In genomic region chr8:121377680-121378079, GRCm38 (mm10) we compare ENCODE assay signal across 9 mouse cellular contexts.
DNase-seq lines count a peak whose midpoint lies in the region; ATAC-seq and TF ChIP-seq lines count a peak whose summit lies in the region.
"Had no signal": no experiment of that assay in that cellular context is flagged by ENCODE, and none has a peak within 500 bp of the region (broad histone marks: within the 10 kb centered on the region; RNA-seq: fewer than 3 reads in every experiment).

No protein-coding gene starts in this region.

- 8% methylated on average over 10 of the region's 10 CpGs for WGBS in forebrain, embryonic 10.5 days
- WGBS in forebrain, embryonic 15.5 days, result 15% methylated on average over 10 of the region's 10 CpGs
- 17% methylated on average over 10 of the region's 10 CpGs for WGBS in midbrain, embryonic 11.5 days
- WGBS in midbrain, postnatal 0 days, result 20% methylated on average over 10 of the region's 10 CpGs
- WGBS in stomach, embryonic 16.5 days, result 10% methylated on average over 10 of the region's 10 CpGs

- peak overlapping the region; percentile 18; the same call in 1 of the 2 replicates for H3K4me3 ChIP-seq in forebrain, embryonic 10.5 days
- no peak overlapping the region for H3K4me3 ChIP-seq in forebrain, embryonic 15.5 days
- H3K4me3 ChIP-seq in midbrain, embryonic 11.5 days (ENCODE audit: low read depth, low read length), result no peak overlapping the region
- no peak overlapping the region for H3K4me3 ChIP-seq in midbrain, postnatal 0 days (ENCODE audit: low read depth, low read length)
- H3K4me3 ChIP-seq in stomach, embryonic 16.5 days (replicated peaks; ENCODE audit: low read length), result no peak overlapping the region
- H3K4me3 ChIP-seq: heart, adult 2 months had no signal

- no peaks in the 10 kb centered on the region for H3K9me3 ChIP-seq in forebrain, embryonic 10.5 days
- no peaks in the 10 kb centered on the region for H3K9me3 ChIP-seq in forebrain, embryonic 15.5 days
- no peaks in the 10 kb centered on the region for H3K9me3 ChIP-seq in midbrain, embryonic 11.5 days (ENCODE audit: control insufficient read depth, low read length)
- H3K9me3 ChIP-seq in midbrain, postnatal 0 days (ENCODE audit: low read length), result no peaks in the 10 kb centered on the region
- no peaks in the 10 kb centered on the region for H3K9me3 ChIP-seq in stomach, embryonic 16.5 days (replicated peaks; ENCODE audit: control insufficient read depth, low read length)

- no peak overlapping the region for H3K4me2 ChIP-seq in forebrain, embryonic 15.5 days (replicated peaks)
- H3K4me2 ChIP-seq in midbrain, embryonic 11.5 days, result no peak overlapping the region
- H3K4me2 ChIP-seq in midbrain, postnatal 0 days (ENCODE audit: low read depth, low read length, poor library complexity, severe bottlenecking), result no peak overlapping the region
- no peak overlapping the region for H3K4me2 ChIP-seq in stomach, embryonic 16.5 days (ENCODE audit: low read depth, low read length)

- peaks cover 85% of the 10 kb centered on the region for H3K27me3 ChIP-seq in forebrain, embryonic 10.5 days (ENCODE audit: poor library complexity, severe bottlenecking)
- no peaks in the 10 kb centered on the region for H3K27me3 ChIP-seq in forebrain, embryonic 15.5 days
- no peaks in the 10 kb centered on the region for H3K27me3 ChIP-seq in midbrain, embryonic 11.5 days (ENCODE audit: control insufficient read depth, insufficient read depth, low read length)
- H3K27me3 ChIP-seq in midbrain, postnatal 0 days (ENCODE audit: insufficient read depth, low read length), result no peaks in the 10 kb centered on the region
- no peaks in the 10 kb centered on the region for H3K27me3 ChIP-seq in stomach, embryonic 16.5 days (ENCODE audit: control insufficient read depth, insufficient read depth, low read length)

- no peak for TF ChIP-seq CTCF in midbrain, postnatal 0 days (IDR thresholded peaks at IDR 0.05)

- H3K36me3 ChIP-seq in forebrain, embryonic 10.5 days (replicated peaks), result no peaks in the 10 kb centered on the region
- no peaks in the 10 kb centered on the region for H3K36me3 ChIP-seq in forebrain, embryonic 15.5 days
- no peaks in the 10 kb centered on the region for H3K36me3 ChIP-seq in midbrain, embryonic 11.5 days (ENCODE audit: control insufficient read depth, insufficient read depth, low read length)
- H3K36me3 ChIP-seq in midbrain, postnatal 0 days (ENCODE audit: insufficient read depth, low read length), result no peaks in the 10 kb centered on the region
- H3K36me3 ChIP-seq in stomach, embryonic 16.5 days (ENCODE audit: control insufficient read depth, insufficient read depth, low read length), result no peaks in the 10 kb centered on the region

- no peak for ATAC-seq in forebrain, embryonic 15.5 days (replicated peaks)
- no peak for ATAC-seq in midbrain, embryonic 11.5 days (ENCODE audit: low FRiP score)
- no peak for ATAC-seq in midbrain, postnatal 0 days (ENCODE audit: low FRiP score)
- ATAC-seq in stomach, embryonic 16.5 days (ENCODE audit: insufficient read depth, low FRiP score), result peak; percentile 77

- no peak for DNase-seq in forebrain, embryonic 10.5 days (ENCODE audit: extremely low spot score, low spot score)
- DNase-seq in midbrain, embryonic 11.5 days (ENCODE audit: low spot score, missing footprints), result no peak
- no peak for DNase-seq in midbrain, postnatal 0 days (ENCODE audit: low spot score)
- peak; percentile 38 to 51 for DNase-seq in kidney, postnatal 36 days
- DNase-seq in adipocyte (ENCODE audit: low spot score), result no peak
- DNase-seq in layer of hippocampus, adult 8-10 months (ENCODE audit: low spot score in 2 of 2), result no peak
- DNase-seq: heart, adult 2 months had no signal

- peaks cover 78% of the 10 kb centered on the region for H3K4me1 ChIP-seq in forebrain, embryonic 10.5 days
- peaks cover 7% of the 10 kb centered on the region for H3K4me1 ChIP-seq in forebrain, embryonic 15.5 days
- H3K4me1 ChIP-seq in midbrain, embryonic 11.5 days (ENCODE audit: control insufficient read depth, insufficient read depth, low read length), result peaks cover 7% of the 10 kb centered on the region
- H3K4me1 ChIP-seq in midbrain, postnatal 0 days (ENCODE audit: insufficient read depth, low read length), result no peaks in the 10 kb centered on the region
- H3K4me1 ChIP-seq in stomach, embryonic 16.5 days (ENCODE audit: control insufficient read depth, insufficient read depth, low read length), result peaks cover 34% of the 10 kb centered on the region

- H3K27ac ChIP-seq in forebrain, embryonic 10.5 days, result peak overlapping the region; percentile 77
- H3K27ac ChIP-seq in forebrain, embryonic 15.5 days (replicated peaks), result no peak overlapping the region
- no peak overlapping the region for H3K27ac ChIP-seq in midbrain, embryonic 11.5 days (ENCODE audit: low read depth, low read length)
- H3K27ac ChIP-seq in midbrain, postnatal 0 days (ENCODE audit: low read depth, low read length), result no peak overlapping the region
- peak overlapping the region; percentile 43 for H3K27ac ChIP-seq in stomach, embryonic 16.5 days (ENCODE audit: low read length)
- H3K27ac ChIP-seq: heart, adult 2 months had no signal

- H3K9ac ChIP-seq in forebrain, embryonic 15.5 days (replicated peaks), result no peak overlapping the region
- H3K9ac ChIP-seq in midbrain, embryonic 11.5 days (ENCODE audit: low read length), result 0 out of 2 replicates have a peak overlapping the region, but pooled peaks have one; percentile 20
- H3K9ac ChIP-seq in midbrain, postnatal 0 days (replicated peaks; ENCODE audit: low read length, poor library complexity, severe bottlenecking), result no peak overlapping the region; the same call in 1 of the 2 replicates
- H3K9ac ChIP-seq in stomach, embryonic 16.5 days (ENCODE audit: low read length), result peak overlapping the region; percentile 13; the same call in 1 of the 2 replicates

Comparison
In these comparisons a context has a peak if more than half of its experiments do, and no peak if none do; other contexts are left out.
1. H3K27ac ChIP-seq: peak in forebrain, embryonic 10.5 days (single experiment) and stomach, embryonic 16.5 days (single experiment); none in forebrain, embryonic 15.5 days (single experiment), midbrain, embryonic 11.5 days (single experiment) and midbrain, postnatal 0 days (single experiment).
2. H3K9ac ChIP-seq: peak in midbrain, embryonic 11.5 days (single experiment) and stomach, embryonic 16.5 days (single experiment); none in forebrain, embryonic 15.5 days (single experiment) and midbrain, postnatal 0 days (single experiment).
3. DNase-seq: peak in kidney, postnatal 36 days (2 of 2); none in forebrain, embryonic 10.5 days (single experiment), midbrain, embryonic 11.5 days (single experiment), midbrain, postnatal 0 days (single experiment), adipocyte (single experiment) and layer of hippocampus, adult 8-10 months (0 of 2).